Mouse (Mus musculus): ENCODE data around the gene Ppm1l. TPM values are rescaled to one million over a fixed set of nuclear protein-coding genes. Genes with fewer than 3 reads are reported as not detected.
"Not testable (repeated sequence)": the region's sequence is repeated elsewhere in the genome, so short reads cannot be mapped to it uniquely, and the experiment has no call there.

Gene Ppm1l
- polyA plus RNA-seq, 1 experiment from 2014 or later, result 24.2 TPM

GRCm38 (mm10) chr3:69556092-69556778 lies 239.6 kb downstream of the Ppm1l start:
- H3K27ac ChIP-seq (replicated peaks), result no peak overlapping the region
- no peak overlapping the region for H3K4me2 ChIP-seq
- no peak overlapping the region for H3K4me3 ChIP-seq (replicated peaks)
- ATAC-seq (ENCODE audit: low FRiP score), result no peak
- H3K36me3 ChIP-seq, result no peaks in the 10 kb centered on the region; the same call in 1 of the 2 replicates
- H3K4me1 ChIP-seq, result peaks cover 6% of the 10 kb centered on the region; the same call in 1 of the 2 replicates
- 86% methylated on average over 12 of the region's 12 CpGs for WGBS
- H3K9me3 ChIP-seq (replicated peaks), result no peaks in the 10 kb centered on the region
- H3K27me3 ChIP-seq (replicated peaks), result no peaks in the 10 kb centered on the region
- no peak overlapping the region for H3K9ac ChIP-seq (replicated peaks)

GRCm38 (mm10) chr3:69559316-69559974 lies 242.8 kb downstream of the Ppm1l start:
- WGBS, result 83% methylated on average over 6 of the region's 6 CpGs
- no peaks in the 10 kb centered on the region for H3K36me3 ChIP-seq
- no peak overlapping the region for H3K4me2 ChIP-seq
- no peaks in the 10 kb centered on the region for H3K9me3 ChIP-seq (replicated peaks)
- no peak overlapping the region for H3K4me3 ChIP-seq (replicated peaks)
- no peak for ATAC-seq (ENCODE audit: low FRiP score)
- no peak overlapping the region for H3K9ac ChIP-seq (replicated peaks)
- peaks cover 6% of the 10 kb centered on the region; the same call in 1 of the 2 replicates for H3K4me1 ChIP-seq
- no peaks in the 10 kb centered on the region for H3K27me3 ChIP-seq (replicated peaks)
- no peak overlapping the region for H3K27ac ChIP-seq (replicated peaks)

- no peaks in the 10 kb centered on the region for H3K9me3 ChIP-seq (replicated peaks)
- no peaks in the 10 kb centered on the region for H3K27me3 ChIP-seq (replicated peaks)
- H3K9ac ChIP-seq (replicated peaks), result no peak overlapping the region
- no peaks in the 10 kb centered on the region for H3K36me3 ChIP-seq
- no peak overlapping the region for H3K4me2 ChIP-seq
- peaks cover 6% of the 10 kb centered on the region; the same call in 1 of the 2 replicates for H3K4me1 ChIP-seq
- WGBS, result 90% methylated on average over 7 of the region's 7 CpGs
- no peak overlapping the region for H3K4me3 ChIP-seq (replicated peaks)
- H3K27ac ChIP-seq (replicated peaks), result no peak overlapping the region
- ATAC-seq (ENCODE audit: low FRiP score), result no peak
Observed at GRCm38 (mm10) chr3:69559975-69560330, 243.3 kb downstream of the Ppm1l start.

- Histone ChIP-seq H3K4me2 (no peak overlapping the region), H3K36me3 (no peaks in the 10 kb centered on the region), H3K27ac (replicated peaks) (no peak overlapping the region), H3K27me3 (replicated peaks) (no peaks in the 10 kb centered on the region), H3K9ac (replicated peaks) (no peak overlapping the region), H3K4me3 (replicated peaks) (no peak overlapping the region), H3K9me3 (replicated peaks) (no peaks in the 10 kb centered on the region), H3K4me1 (peaks cover 6% of the 10 kb centered on the region; the same call in 1 of the 2 replicates)
- ATAC-seq (ENCODE audit: low FRiP score), result no peak
- WGBS, result 75% methylated on average over 5 of the region's 5 CpGs
Observed at GRCm38 (mm10) chr3:69561686-69562085, 245.0 kb downstream of the Ppm1l start.

GRCm38 (mm10) chr3:69563406-69563805 lies 246.7 kb downstream of the Ppm1l start:
- Histone ChIP-seq H3K9me3 (replicated peaks) (no peaks in the 10 kb centered on the region), H3K9ac (replicated peaks) (no peak overlapping the region), H3K4me3 (replicated peaks) (no peak overlapping the region), H3K27me3 (replicated peaks) (no peaks in the 10 kb centered on the region), H3K36me3 (no peaks in the 10 kb centered on the region), H3K27ac (replicated peaks) (no peak overlapping the region), H3K4me2 (no peak overlapping the region), H3K4me1 (peaks cover 1% of the 10 kb centered on the region; the same call in 1 of the 2 replicates)
- 87% methylated on average over 5 of the region's 6 CpGs for WGBS
- no peak for ATAC-seq (ENCODE audit: low FRiP score)

GRCm38 (mm10) chr3:69565586-69565985 lies 248.9 kb downstream of the Ppm1l start:
- not testable (repeated sequence) for H3K4me2 ChIP-seq; H3K9ac ChIP-seq (replicated peaks); H3K4me3 ChIP-seq (replicated peaks); H3K9me3 ChIP-seq (replicated peaks); H3K36me3 ChIP-seq; H3K27me3 ChIP-seq (replicated peaks); H3K4me1 ChIP-seq; ATAC-seq (ENCODE audit: low FRiP score); H3K27ac ChIP-seq (replicated peaks)
- 91% methylated on average over 1 of the region's 1 CpGs for WGBS

- ATAC-seq (ENCODE audit: low FRiP score), result no peak
Observed at GRCm38 (mm10) chr3:69572561-69572960, 255.9 kb downstream of the Ppm1l start.

GRCm38 (mm10) chr3:69575577-69575976 lies 258.9 kb downstream of the Ppm1l start:
- no peak overlapping the region for H3K27ac ChIP-seq (replicated peaks)
- no peak for ATAC-seq (ENCODE audit: low FRiP score)
- H3K4me3 ChIP-seq (replicated peaks), result no peak overlapping the region
- H3K9ac ChIP-seq (replicated peaks), result no peak overlapping the region
- H3K36me3 ChIP-seq, result peaks cover 40% of the 10 kb centered on the region
- H3K4me1 ChIP-seq, result no peaks in the 10 kb centered on the region
- 95% methylated on average over 11 of the region's 11 CpGs for WGBS
- no peaks in the 10 kb centered on the region for H3K9me3 ChIP-seq (replicated peaks)
- no peak overlapping the region for H3K4me2 ChIP-seq
- H3K27me3 ChIP-seq (replicated peaks), result no peaks in the 10 kb centered on the region

More at GRCm38 (mm10) chr3:69572561-69572960, 255.9 kb downstream of the Ppm1l start:
- H3K4me2 ChIP-seq, result no peak overlapping the region
- H3K9ac ChIP-seq (replicated peaks), result no peak overlapping the region
- no peaks in the 10 kb centered on the region for H3K9me3 ChIP-seq (replicated peaks)
- no peak overlapping the region for H3K27ac ChIP-seq (replicated peaks)
- peaks cover 24% of the 10 kb centered on the region for H3K36me3 ChIP-seq
- no peaks in the 10 kb centered on the region for H3K27me3 ChIP-seq (replicated peaks)
- no peak overlapping the region for H3K4me3 ChIP-seq (replicated peaks)
- no peaks in the 10 kb centered on the region for H3K4me1 ChIP-seq
- 74% methylated on average over 5 of the region's 5 CpGs for WGBS

GRCm38 (mm10) chr3:69576715-69577114 lies 260.1 kb downstream of the Ppm1l start:
- ATAC-seq (ENCODE audit: low FRiP score), result no peak
- 77% methylated on average over 3 of the region's 3 CpGs for WGBS
- Histone ChIP-seq H3K4me1 (no peaks in the 10 kb centered on the region), H3K27me3 (replicated peaks) (no peaks in the 10 kb centered on the region), H3K9ac (replicated peaks) (no peak overlapping the region), H3K9me3 (replicated peaks) (no peaks in the 10 kb centered on the region), H3K4me2 (no peak overlapping the region), H3K27ac (replicated peaks) (no peak overlapping the region), H3K4me3 (replicated peaks) (no peak overlapping the region), H3K36me3 (peaks cover 40% of the 10 kb centered on the region)

- ATAC-seq (ENCODE audit: low FRiP score), result no peak
- Histone ChIP-seq H3K9ac (replicated peaks) (no peak overlapping the region), H3K9me3 (replicated peaks) (no peaks in the 10 kb centered on the region), H3K4me3 (replicated peaks) (no peak overlapping the region), H3K4me2 (no peak overlapping the region), H3K27me3 (replicated peaks) (no peaks in the 10 kb centered on the region), H3K4me1 (no peaks in the 10 kb centered on the region), H3K27ac (replicated peaks) (no peak overlapping the region), H3K36me3 (peaks cover 51% of the 10 kb centered on the region)
- WGBS, result 93% methylated on average over 1 of the region's 1 CpGs
Observed at GRCm38 (mm10) chr3:69578791-69579190, 262.1 kb downstream of the Ppm1l start.

GRCm38 (mm10) chr3:69583798-69584197 lies 267.1 kb downstream of the Ppm1l start:
- ATAC-seq (ENCODE audit: low FRiP score), result no peak
- Histone ChIP-seq H3K4me1 (no peaks in the 10 kb centered on the region), H3K9ac (replicated peaks) (no peak overlapping the region), H3K4me3 (replicated peaks) (no peak overlapping the region), H3K27me3 (replicated peaks) (no peaks in the 10 kb centered on the region), H3K9me3 (replicated peaks) (no peaks in the 10 kb centered on the region), H3K4me2 (no peak overlapping the region), H3K36me3 (peaks cover 19% of the 10 kb centered on the region; the same call in 1 of the 2 replicates), H3K27ac (replicated peaks) (no peak overlapping the region)
- 71% methylated on average over 1 of the region's 1 CpGs for WGBS

- H3K4me1 ChIP-seq, result no peaks in the 10 kb centered on the region
- H3K4me2 ChIP-seq, result no peak overlapping the region
- H3K4me3 ChIP-seq (replicated peaks), result no peak overlapping the region
- no peaks in the 10 kb centered on the region for H3K27me3 ChIP-seq (replicated peaks)
- no peak for ATAC-seq (ENCODE audit: low FRiP score)
- H3K27ac ChIP-seq (replicated peaks), result no peak overlapping the region
- H3K9ac ChIP-seq (replicated peaks), result no peak overlapping the region
- WGBS, result 57% methylated on average over 10 of the region's 10 CpGs
- H3K9me3 ChIP-seq (replicated peaks), result no peaks in the 10 kb centered on the region
- H3K36me3 ChIP-seq, result peaks cover 4% of the 10 kb centered on the region; the same call in 1 of the 2 replicates
Observed at GRCm38 (mm10) chr3:69588101-69588760, 271.6 kb downstream of the Ppm1l start.
